Mouse (Mus musculus) G1E (cell line): Measurements from ENCODE around the gene Ahsg. TPM values are rescaled to one million over a fixed set of nuclear protein-coding genes. Genes with fewer than 3 reads are reported as not detected.

Source experiments
- ATAC-seq: 2 replicates; pipeline ENCODE4 v1.8.0; 2016; ENCODE audit warnings: mild to moderate bottlenecking; ENCODE audit not compliant: insufficient number of reproducible peaks, poor library complexity, low FRiP score, severe bottlenecking; ENCODE audit errors: extremely low read depth
- DNase-seq: peaks from one replicate; pipeline ENCODE4 v3.0.0; 2012; ENCODE audit warnings: low spot score
- H3K27me3 ChIP-seq: 2 replicates; pipeline ENCODE4 v1.6.1; 2012; ENCODE audit warnings: mild to moderate bottlenecking, low read length, inconsistent platforms; ENCODE audit not compliant: insufficient read depth
- H3K36me3 ChIP-seq: replicated peaks from 2 replicates; pipeline ENCODE3; 2012; ENCODE audit warnings: mild to moderate bottlenecking, inconsistent platforms
- H3K4me1 ChIP-seq: 2 replicates; pipeline ENCODE4 v1.6.1; 2012; ENCODE audit warnings: low read depth, low read length, inconsistent platforms, mixed read lengths; ENCODE audit not compliant: insufficient read depth
- H3K4me3 ChIP-seq: 2 replicates; pipeline ENCODE4 v1.5.1; 2012; ENCODE audit warnings: low read depth, mild to moderate bottlenecking, inconsistent platforms, low read length, moderate library complexity, mixed read lengths
- H3K9me3 ChIP-seq: replicated peaks from 2 replicates; pipeline ENCODE4 v1.6.1; 2012; ENCODE audit warnings: inconsistent platforms
- CTCF ChIP-seq: IDR thresholded peaks from 2 replicates; pipeline ENCODE4 v1.5.1; 2012; ENCODE audit warnings: low read depth, low read length, inconsistent platforms, mixed read lengths
- GATA1 ChIP-seq: IDR thresholded peaks from 2 replicates; pipeline ENCODE4 v1.6.1; 2012; ENCODE audit warnings: borderline replicate concordance, low read length, inconsistent platforms, mixed read lengths
- GATA2 ChIP-seq: IDR thresholded peaks from 2 replicates; pipeline ENCODE4 v1.6.1; 2012; ENCODE audit warnings: low read depth, low read length, inconsistent platforms, borderline replicate concordance
- POLR2AphosphoS5 ChIP-seq: IDR thresholded peaks from 2 replicates; pipeline ENCODE4 v1.6.1; 2012; ENCODE audit warnings: low read depth, low read length, inconsistent platforms; ENCODE audit not compliant: insufficient replicate concordance
- TAL1 ChIP-seq: conservative IDR thresholded peaks from 2 replicates; pipeline ENCODE4 v1.6.1; 2012; ENCODE audit warnings: low read depth, low read length, inconsistent platforms, mixed read lengths
- polyA plus RNA-seq: library from polyadenylated mRNA; stranded (reverse); fragments of >175 nt; gene quantifications from 2 replicates; pipeline ENCODE4 v1.2.3, GENCODE M21; 2012
- total RNA-seq, 2 experiments: library from RNA; stranded (forward) in 1 of 2; stranded (reverse) in 1 of 2; fragments of 200-1000 nt in 1 of 2; fragments of >200 nt in 1 of 2; fragmentation: Nextera tagmentation in 1 of 2; gene quantifications; 2 replicates each; pipeline ENCODE4 v1.2.3; 2014 to 2017

Gene Ahsg
- total and polyA plus RNA-seq, 3 experiments: 0.11 to 2.7 (median 0.38) TPM

DNA sequence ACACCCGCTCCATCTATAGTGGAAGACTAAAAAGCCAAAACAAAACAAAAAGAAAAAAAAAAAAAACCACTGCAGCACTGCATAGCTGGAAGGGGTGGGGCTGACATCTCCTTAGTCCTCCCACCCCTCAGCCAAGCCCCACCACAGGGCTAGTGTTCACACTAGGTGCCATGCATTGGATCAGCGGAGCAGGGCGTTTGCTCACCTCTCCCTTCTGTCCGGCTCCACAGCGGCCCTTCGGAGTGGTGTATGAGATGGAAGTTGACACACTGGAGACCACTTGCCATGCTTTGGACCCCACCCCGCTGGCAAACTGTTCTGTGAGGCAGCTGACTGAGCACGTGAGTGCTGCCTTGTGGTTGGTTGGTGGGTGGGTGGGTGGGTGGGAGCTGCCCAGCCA, 3.0 kb downstream of the Ahsg start:
- Histone ChIP-seq H3K4me1 (no peaks in the 10 kb centered on the region), H3K27me3 (peaks cover 14% of the 10 kb centered on the region), H3K36me3 (no peaks in the 10 kb centered on the region), H3K4me3 (no peak overlapping the region), H3K9me3 (no peaks in the 10 kb centered on the region)
- DNase-seq (no peak), ATAC-seq (no peak)
- TF ChIP-seq POLR2AphosphoS5 (no peak), GATA1 (no peak), GATA2 (no peak), CTCF (no peak), TAL1 (no peak)

DNA sequence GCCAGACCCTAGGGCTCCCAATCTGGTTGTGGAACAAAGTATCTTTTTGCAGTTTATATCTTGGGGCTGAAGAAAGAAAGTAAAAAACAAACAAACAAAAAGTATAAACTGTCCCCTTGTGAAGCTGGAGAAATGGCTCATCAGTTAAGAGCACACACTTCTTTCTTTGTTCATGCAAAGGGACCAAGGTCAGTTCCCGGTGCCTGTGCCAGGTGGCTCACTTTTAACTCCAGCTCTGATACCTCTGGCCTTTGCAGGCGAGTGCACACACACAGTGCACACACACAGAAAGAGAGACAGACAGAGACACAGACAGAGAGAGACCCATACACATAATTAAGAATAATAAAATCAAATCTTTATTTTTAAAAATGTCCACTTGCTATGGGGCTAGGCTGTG, 5.5 kb downstream of the Ahsg start:
- Histone ChIP-seq H3K9me3 (no peaks in the 10 kb centered on the region), H3K4me1 (no peaks in the 10 kb centered on the region), H3K4me3 (no peak overlapping the region), H3K36me3 (no peaks in the 10 kb centered on the region), H3K27me3 (peaks cover 10% of the 10 kb centered on the region)
- DNase-seq (no peak), ATAC-seq (no peak)
- TF ChIP-seq GATA1 (no peak), CTCF (no peak), POLR2AphosphoS5 (no peak), TAL1 (no peak), GATA2 (no peak)

DNA sequence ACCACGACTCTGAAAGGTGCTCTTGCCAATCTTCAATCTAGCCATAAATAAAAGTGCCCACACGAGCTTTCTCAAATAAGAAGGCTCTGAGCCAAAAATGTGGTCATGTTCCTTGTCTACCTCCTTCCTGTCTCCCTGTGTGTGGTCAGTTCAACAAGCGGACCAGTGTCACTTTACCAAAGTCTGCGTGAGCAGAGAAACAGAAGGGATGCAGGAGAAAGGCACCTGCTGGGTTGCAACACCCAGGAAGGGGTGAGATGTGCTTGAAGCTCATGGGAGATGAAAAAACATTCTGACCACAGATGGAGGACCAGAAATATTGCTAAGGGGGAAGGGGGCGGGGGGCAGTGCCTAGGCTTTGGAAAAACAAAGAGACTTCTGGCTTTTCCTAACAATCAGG, 8.3 kb downstream of the Ahsg start:
- Histone ChIP-seq H3K4me3 (no peak overlapping the region), H3K27me3 (peaks cover 6% of the 10 kb centered on the region), H3K36me3 (no peaks in the 10 kb centered on the region), H3K9me3 (no peaks in the 10 kb centered on the region), H3K4me1 (no peaks in the 10 kb centered on the region)
- ATAC-seq (no peak), DNase-seq (no peak)
- TF ChIP-seq POLR2AphosphoS5 (no peak), CTCF (no peak), GATA1 (no peak), TAL1 (no peak)

DNA sequence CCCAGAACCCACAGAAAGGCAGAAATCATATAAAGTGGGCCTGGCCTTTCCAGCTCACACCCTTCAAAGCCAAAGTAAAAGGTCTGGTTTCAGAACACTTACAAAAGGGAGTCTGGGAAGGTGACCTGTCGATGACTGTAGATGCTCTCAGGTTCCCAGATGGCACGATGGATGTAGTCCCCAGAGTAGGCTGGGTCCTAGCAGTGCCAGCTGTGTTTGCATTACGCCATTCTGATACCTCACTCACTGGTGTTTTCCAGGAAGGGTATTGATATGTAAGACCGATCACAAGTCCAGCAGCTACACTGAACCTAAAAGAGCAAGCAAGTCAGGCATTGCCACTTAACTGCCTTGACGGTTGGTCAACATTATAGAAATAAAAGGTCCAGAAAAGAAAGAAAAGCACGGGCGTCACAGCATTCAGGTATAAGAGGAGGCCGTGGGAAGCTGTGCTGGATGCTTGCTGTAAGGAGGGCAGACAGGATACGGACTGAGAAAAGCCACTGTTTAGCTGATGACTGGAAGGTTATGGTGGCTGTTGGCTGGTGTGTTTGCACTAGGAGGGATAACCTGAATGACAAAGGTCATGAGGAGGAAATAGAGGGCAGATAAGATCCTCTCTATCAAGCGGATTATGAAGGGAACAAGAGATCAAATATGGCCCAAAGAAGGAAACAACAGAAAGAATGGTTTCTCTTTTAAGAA, 8.9 kb downstream of the Ahsg start:
- ATAC-seq (no peak), DNase-seq (no peak)
- TF ChIP-seq TAL1: no peak
- no peak for TF ChIP-seq GATA1
- no peak for TF ChIP-seq POLR2AphosphoS5
- no peak for TF ChIP-seq GATA2
- TF ChIP-seq CTCF: no peak
- Histone ChIP-seq H3K27me3 (peaks cover 8% of the 10 kb centered on the region), H3K4me3 (no peak overlapping the region), H3K4me1 (no peaks in the 10 kb centered on the region), H3K9me3 (no peaks in the 10 kb centered on the region), H3K36me3 (no peaks in the 10 kb centered on the region)

DNA sequence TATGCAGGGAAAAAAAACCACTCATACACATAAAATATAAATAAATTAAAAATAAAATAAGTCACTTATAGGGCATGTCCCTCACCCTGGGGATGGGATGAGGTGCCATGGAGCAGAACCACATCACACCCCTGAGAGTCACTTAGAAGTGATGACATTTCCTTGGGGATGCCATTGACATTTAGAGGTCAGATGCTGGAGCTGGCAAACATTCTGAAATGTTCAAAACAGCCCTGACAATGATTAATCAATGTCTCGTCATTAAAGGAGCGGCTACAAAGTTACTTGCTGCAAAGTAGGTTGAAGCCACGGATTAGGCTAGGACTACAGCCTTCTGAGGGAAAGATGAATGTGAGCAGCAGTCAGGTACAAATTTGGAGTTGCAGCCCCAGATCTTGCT, 10.2 kb downstream of the Ahsg start:
- no peaks in the 10 kb centered on the region for H3K9me3 ChIP-seq
- H3K4me3 ChIP-seq: no peak overlapping the region
- TF ChIP-seq POLR2AphosphoS5 (no peak), GATA1 (no peak), TAL1 (no peak), CTCF (no peak), GATA2 (no peak)
- H3K36me3 ChIP-seq: no peaks in the 10 kb centered on the region
- ATAC-seq: no peak
- no peak for DNase-seq
- H3K27me3 ChIP-seq: peaks cover 5% of the 10 kb centered on the region; the same call in 1 of the 2 replicates
- H3K4me1 ChIP-seq: no peaks in the 10 kb centered on the region

DNA sequence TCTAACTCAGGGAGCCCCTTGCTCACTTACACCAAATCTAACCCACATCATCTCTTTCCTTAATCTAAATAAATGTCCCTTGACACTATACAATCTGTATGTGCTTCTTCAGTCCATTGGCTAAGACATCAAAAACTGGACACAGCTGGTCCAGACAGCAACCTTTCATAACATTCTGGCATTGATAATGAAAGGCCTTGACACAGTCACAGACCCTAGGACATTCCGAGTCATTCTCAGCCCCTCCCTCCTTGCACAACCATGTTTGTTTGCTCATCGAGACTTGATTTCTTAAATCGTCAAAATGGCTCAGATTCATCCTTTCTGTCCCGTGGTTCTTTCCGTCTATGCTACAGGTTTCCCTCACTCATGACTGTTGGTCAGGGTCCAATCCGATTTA, 18.2 kb downstream of the Ahsg start:
- Histone ChIP-seq H3K4me3 (no peak overlapping the region), H3K27me3 (peaks cover 7% of the 10 kb centered on the region; the same call in 1 of the 2 replicates), H3K9me3 (no peaks in the 10 kb centered on the region), H3K4me1 (no peaks in the 10 kb centered on the region), H3K36me3 (no peaks in the 10 kb centered on the region)
- TF ChIP-seq GATA2 (no peak), POLR2AphosphoS5 (no peak), TAL1 (no peak), CTCF (no peak), GATA1 (no peak)
- no peak for DNase-seq
- ATAC-seq: no peak
